Mouse (Mus musculus) spleen, postnatal 10 days (tissue): ENCODE results near the gene Sh2d7.
A peak's percentile ranks its signal among the peaks of the same experiment; 100 is the strongest.
"Not testable (repeated sequence)": the region's sequence is repeated elsewhere in the genome, so short reads cannot be mapped to it uniquely, and the experiment has no call there.

ENCODE experiments used
- DNase-seq, 2 experiments: peaks; one replicate each; pipeline ENCODE4 v3.0.0; 2021 to 2022; ENCODE audit warnings: low spot score in 2 of 2

Gene Sh2d7

DNA sequence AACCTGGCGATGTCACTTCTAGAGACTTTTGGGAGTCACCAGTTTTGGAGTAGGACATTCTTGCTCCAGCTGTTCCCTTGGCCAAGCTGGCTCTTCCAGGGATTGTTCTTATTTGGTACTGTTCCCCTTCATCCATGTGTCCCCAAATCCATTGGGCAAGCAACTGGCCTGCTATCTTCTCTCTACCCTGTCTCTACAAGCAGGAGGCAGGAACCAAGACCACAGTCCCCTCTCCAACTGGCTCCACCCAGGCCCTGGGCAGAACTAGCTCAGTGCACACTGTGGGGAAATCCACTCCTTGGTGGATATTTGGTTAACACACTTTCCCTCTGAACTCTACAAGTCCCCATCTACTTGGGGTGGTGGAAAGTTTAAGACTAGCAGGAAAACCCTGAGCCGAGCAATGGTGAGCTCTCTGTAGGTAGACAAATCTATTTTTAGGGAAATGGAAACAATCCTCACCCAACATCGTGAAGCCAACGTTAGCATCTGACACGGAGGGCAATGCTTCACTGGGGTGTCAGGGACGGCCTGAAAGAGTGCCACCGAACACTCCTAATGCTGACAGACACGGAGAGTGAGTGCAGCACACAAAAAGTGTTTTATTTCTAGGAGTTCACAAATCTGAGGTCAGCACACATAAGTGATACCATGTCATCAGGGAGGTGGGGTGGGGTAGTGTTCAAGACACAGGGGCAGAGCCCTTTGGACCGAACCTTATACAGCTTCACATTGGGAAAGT lies 5.6 kb downstream of the Sh2d7 start:
- no peak for DNase-seq

DNA sequence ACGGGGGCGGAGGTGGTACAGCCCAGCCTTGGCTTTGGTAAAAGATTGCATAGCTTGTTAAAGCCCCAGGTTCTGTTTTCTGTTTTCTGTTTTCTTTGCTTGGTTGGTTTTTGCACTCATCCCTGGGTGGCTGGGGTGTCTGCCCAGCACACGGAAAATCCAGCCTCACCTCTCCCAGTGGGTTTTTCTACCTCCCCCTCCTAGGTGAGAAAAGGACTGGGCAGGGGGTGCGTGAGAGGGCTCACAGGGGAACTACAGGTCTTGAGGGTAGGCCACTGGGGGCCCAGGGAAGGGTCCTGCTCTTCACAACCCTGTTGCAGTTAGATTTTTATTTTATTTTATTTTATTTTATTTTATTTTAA lies 6.2 kb downstream of the Sh2d7 start:
- no peak for DNase-seq

DNA sequence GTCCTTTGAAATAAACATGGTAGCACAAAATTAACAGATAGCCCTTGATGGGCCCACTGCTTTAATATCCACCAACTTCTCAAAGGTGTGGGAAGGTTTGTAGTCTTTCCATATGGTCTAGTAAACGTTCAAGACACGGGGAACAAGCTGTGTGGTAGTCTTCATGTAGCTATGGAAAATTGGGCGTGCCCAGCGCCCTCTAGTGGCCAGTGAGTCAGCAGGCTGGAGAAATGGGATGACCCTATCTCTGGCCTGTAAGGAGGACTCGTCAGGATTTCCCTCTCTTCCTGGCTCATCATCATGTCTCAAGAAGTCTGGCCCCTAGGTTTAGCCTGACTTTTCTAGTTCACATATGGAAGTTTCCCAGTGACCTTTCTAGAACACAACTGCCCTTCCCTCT lies 8.8 kb downstream of the Sh2d7 start:
- peak; percentile 44 to 74 for DNase-seq

- no peak for DNase-seq
These were observed 10.6 kb downstream of the Sh2d7 start for GRCm38 (mm10) chr9:54549433-54549832.

- peak in 1 of 2 experiments; percentile 49 for DNase-seq
These were observed 13.6 kb downstream of the Sh2d7 start for GRCm38 (mm10) chr9:54552409-54552808.

- no peak for DNase-seq
These were observed 16.3 kb downstream of the Sh2d7 start for GRCm38 (mm10) chr9:54555044-54555443.

DNA sequence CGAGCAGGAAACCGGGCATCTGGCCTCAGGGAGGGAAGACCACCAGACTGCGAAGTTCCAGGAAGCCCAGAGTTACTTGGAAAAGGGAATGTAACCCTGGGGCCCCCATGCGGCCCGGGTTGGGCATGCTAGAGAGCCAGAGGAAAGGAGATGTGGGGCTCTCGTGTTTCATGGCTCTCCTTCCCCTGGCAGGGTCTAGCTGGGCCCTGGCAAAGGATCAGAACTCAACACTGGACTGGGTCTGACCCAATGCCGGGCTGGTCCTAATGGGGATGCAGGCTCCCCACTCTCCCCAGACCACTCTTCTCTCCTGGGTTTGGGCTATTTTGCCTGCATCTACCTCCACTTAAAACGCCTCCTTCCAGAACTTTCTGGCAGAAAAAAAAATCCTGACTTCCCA lies 19.9 kb downstream of the Sh2d7 start:
- no peak for DNase-seq

DNA sequence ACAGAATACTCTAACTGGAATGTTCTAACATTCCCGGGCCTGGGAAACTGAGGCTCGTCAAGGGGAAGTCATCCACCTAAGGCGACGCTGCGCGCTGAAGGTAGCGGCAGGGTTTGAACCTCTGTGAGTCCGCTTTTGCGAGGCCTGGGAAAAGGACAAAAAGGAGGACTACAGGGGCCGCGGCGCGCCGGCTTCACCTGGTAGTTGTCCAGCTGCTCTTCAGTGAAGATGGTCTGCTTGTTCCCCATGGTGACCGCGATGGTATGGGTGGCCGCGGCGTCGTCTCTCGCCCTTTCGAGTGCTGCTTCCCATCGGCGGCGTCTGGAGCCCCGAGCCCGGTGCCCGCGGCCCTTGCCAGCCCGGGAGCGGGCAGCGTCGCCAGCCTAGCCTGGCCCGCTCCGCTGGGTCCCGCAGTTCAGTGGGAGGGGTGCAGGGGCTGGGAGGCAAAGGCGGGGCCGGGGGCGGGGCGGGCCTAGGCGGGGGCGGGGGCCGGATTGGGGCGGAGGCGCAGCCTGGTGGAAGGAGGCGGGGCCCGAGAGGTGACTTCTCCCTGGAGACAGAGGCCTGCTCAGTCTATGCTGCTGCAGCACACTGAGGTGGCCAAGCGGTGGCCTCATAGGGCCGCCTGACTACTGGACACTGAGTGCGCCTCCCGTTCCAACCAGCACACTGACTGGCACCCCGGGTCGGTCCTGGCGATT lies 21.1 kb downstream of the Sh2d7 start, which contains the start of gene Cib2:
Cib2 (minus strand) TSS at position 448 of the 701 bp plus-strand sequence.
- DNase-seq: peak; percentile 38 to 82

- DNase-seq: no peak
These were observed 22.2 kb downstream of the Sh2d7 start for GRCm38 (mm10) chr9:54560831-54561601.

GRCm38 (mm10) chr9:54566958-54567357 lies 28.2 kb downstream of the Sh2d7 start:
- DNase-seq: no peak

DNA sequence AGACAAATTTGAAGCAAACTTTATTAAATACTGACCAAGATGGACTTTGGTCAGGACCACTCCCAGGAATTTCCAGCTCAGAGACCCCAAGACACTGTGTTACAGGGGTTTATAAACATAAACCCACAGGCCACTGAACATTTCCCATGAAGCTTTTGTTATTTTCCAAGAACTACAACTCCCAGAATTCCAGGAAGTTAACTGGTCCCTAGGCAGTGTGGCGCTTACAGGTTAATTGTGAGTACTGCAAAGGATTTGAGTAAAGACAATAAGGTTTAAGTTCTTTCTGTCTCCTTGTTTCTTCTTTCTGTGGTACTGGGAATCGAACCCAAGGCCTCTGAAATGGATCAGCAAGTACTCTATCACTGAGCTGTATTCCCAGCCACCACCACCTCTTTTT lies 29.9 kb downstream of the Sh2d7 start:
- no peak for DNase-seq

DNA sequence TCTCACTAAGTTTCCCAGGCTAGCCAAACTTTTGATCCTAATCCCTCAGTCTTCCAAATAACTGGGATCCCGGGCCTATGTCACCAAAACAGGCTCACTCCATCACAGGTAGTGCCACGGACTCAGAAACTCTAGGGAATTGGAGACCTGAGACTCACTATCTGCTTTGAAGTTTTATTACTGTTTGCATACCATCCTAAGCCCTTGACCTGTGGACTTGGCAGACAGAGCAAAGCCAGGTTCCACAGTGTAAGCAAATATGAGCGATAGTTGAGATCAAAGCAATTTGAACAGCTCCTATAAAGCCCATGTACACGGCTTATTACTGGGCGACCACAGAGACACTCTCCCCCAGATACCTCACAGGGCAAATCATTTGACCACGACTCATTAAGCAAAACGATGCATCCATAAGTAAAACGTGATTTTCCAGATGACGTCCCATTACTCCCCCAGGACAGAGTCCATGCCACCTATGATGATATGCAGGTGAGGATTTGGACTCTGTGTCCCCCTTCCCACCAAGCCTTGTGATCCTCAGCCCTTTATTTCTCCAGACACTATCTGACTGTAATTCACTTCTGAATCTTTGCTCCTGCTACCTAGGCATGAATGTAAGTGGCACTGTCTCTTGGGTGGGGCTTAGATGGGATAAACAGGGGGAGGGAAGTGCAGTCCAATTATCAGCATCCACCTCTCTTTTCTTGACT lies 32.5 kb downstream of the Sh2d7 start:
- no peak for DNase-seq

- no peak for DNase-seq
These were observed 44.9 kb downstream of the Sh2d7 start for GRCm38 (mm10) chr9:54583712-54584111.

DNA sequence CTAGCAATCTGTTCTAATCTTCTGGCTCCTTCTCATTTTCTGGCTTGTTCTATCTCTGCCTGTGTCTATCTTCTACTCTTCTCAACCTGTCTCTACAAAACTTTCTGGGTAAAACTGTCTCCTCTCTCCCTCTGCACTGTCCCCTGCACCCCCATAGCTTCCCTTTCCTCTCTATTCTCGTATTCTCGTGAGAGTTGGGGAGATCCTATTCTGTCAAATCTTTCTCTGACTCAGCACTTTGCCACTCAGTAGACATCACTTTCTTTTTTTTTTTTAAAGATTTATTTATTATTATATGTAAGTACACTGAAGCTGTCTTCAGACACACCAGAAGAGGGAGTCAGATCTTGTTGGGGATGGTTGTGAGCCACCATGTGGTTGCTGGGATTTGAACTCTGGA lies 45.3 kb downstream of the Sh2d7 start:
- DNase-seq: not testable (repeated sequence)

DNA sequence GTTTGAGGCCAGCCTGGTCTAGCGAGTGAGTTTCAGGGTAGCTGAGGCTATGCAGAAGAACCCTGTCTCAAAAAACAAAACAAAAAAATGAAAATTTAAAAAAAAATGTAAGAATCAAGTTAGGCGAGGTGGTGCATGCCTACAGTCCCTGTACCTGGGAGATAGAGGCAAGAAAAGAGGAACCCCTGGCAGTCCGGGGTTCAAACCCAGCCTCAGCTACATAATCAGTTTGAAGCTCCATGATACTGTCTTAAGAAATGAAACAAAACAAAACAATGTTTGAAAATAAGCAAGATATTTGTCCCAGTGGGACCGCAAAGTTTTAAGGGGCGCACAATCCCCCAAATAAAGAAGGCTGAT lies 47.0 kb downstream of the Sh2d7 start:
- no peak for DNase-seq

GRCm38 (mm10) chr9:54586199-54587061 lies 47.6 kb downstream of the Sh2d7 start, which contains the start of gene Idh3a:
Gene Idh3a, plus strand, starts transcription at chr9:54586334.
- DNase-seq: peak; percentile 97 to 99

DNA sequence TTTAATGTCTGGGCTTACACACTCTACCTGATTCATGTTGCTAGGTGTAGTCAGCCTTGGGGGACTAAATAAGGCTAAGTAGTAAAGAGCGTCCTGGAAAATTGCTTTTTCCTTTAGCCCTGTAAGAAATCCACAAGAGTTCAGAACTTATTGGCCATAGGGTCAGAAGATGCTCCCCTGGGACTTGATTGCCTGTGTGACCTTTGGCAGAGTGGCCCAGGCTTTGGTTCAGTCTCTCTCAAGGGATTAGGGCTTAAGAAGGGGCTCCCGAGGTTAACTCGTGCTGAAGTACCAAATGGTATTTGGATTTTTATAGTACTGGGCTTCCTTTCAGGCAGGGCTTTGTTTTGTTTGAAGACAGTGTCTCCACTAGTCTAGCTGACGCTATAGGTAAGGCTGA lies 49.1 kb downstream of the Sh2d7 start:
- no peak for DNase-seq

GRCm38 (mm10) chr9:54593652-54594051 lies 54.9 kb downstream of the Sh2d7 start:
- DNase-seq: not testable (repeated sequence)
